Mouse (Mus musculus): ENCODE results near the gene Echdc3.
A peak's percentile ranks its signal among the peaks of the same experiment; 100 is the strongest.

Echdc3 gene

DNA sequence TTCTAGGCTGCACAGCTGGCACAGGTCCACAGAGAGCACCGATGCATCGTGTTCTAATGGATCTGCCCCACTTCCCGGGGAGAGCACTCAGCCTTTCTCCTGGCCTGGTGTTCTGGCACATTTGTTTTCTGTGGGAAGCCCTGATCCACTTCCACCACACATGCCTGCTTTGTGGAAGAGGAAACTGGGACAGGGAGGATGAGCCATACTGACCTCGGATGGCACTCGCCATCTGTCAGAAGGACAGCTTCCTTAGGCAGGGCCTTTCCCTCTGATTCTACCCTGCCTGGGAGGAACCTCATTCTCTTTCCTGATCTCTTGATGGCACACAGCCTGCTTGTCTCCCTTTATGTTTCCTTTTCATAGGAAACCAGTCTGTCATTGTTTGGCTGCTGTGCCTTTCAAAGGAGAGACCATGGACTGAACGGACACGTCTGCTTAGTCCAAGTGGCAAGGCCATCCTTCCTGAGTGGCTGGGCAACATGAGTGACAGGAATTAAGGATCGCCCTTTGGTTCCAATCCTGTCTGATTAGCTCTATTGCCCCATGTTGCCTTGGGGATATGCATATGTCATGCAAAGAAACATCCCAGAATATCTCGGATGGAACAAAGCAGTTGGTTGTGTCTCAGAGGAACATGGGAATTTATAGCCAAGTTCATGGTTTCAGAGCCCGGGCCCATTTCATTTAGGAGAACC is 13.7 kb upstream of the Echdc3 start:
- DNase-seq (ENCODE audit: low read depth, low spot score) = no peak

DNA sequence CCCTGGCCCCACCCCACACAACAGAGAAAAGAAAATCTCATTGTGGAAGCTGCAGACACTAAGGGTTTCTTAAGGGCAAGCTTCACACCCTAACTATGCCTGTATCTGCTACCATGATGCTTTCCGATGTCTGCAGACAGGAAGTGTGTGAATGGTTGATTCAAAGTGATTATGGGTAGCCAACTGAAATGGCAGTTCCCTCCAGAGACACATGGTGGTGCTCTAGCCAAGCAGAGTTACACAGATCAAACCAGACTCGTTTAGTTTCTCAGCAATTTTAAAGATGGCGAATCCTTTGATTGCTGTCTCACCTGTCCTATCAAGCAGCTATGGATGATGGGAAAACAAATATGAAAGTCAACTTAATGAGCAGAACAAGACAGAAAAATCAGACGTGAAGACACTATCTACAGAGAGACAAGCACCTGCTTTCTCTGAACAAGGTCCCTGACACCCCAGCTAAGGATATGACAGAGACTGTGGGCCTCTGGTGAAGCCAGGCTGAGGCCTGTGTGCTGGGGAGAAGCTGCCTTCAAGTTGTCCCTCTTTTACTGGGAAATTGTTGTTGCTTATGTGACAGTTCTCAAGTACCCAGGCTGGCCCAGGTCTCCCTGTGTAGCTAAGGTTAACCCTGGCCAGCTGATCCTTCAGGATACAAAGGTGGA is 7.4 kb upstream of the Echdc3 start:
- peak; percentile 81 for DNase-seq (ENCODE audit: low read depth, low spot score)

DNA sequence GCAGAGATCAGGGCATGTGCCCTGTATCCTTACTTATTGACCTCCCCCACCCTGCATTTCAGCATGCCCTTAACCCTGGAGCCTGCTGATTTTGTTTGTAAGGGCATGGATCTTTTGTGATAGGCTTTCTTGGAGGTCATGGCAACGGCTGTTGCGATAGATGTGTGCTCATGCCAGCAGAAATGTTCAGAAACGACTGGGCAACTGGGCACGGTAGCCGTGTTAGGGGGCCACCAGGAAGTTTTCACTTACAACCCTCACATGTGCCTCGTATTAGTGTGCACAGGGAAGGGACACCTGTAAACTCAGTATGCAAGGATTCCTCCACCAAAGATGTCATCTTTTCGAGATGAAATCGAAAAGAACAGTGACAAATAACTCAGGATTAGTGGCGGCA is 508 bp downstream of the Echdc3 start:
- DNase-seq (ENCODE audit: low read depth, low spot score) = no peak

DNA sequence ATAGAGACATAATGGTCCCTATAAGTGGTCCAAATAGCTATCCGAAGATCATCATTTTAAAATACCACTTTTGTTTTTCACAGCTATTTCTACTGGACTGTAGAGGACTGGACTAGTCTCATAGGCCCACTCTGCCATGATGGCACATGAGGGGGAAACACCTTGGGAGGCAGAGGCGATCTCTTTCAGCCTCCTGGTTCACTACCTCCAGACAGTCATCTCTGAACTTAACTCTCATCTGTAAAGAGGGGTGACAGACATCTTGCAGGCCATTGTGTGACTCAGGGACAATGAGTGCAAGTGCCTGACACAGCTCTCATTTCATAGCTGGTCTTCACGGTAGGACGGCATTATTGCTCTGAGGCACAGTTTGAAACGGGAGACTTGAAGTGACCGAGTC is 2.0 kb downstream of the Echdc3 start:
- no peak for DNase-seq (ENCODE audit: low read depth, low spot score)

DNA sequence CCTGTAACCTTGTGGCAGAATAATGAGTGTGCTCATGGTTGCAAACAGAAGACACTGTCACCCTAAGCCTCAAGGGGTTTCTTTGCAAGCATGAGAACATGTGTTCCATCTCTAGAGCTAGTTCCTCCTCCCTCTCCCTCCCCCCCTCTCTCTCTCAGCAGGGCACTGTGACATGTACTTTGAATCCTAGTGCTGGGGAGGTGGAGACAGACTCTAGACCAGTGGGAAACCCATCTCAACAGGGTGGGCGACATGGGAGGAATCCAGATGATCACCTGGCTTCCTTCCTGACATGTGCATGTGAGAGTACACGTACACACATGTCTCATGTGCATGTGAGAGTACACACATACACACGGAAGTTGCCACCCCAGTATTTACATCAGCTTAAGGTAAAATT is 3.1 kb downstream of the Echdc3 start:
- no peak for DNase-seq (ENCODE audit: low read depth, low spot score)

DNA sequence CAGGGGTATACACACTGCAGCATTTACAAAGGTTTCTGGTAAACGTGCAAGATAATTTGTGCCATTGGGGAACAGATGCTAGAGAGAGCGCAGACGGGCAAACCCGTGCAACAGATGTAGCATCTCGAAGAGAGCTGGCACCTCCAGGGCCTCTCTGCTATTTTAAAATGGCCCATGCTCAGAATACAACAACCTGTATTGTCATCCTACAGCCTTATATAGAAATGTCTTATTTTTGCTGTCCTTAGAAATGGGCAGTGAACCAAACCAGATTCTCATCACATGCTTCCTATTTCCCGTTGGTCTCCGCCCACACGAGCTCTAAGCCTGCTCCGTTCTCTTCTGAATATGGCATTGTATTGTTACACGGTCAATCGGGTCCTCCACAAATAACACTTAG is 3.7 kb downstream of the Echdc3 start:
- DNase-seq (ENCODE audit: low read depth, low spot score) = no peak

DNA sequence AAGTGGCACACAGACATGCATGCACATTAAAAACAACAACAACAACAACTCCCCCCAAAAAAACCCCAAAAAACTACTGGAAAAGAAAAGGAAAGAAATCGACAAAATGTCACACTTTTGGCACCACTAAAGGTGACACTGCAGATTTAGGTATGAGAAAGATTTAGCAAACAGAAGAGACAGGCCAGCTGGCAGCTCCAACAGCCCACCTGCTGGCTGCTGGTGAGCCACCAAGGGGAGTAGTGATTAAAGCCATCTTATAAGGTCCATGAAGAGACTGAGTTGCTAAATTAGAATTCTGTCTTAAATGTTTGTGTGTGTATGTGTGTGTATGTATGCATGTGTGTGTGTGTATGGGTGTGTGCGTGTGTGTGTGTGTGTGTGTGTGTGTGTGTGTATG is 5.1 kb downstream of the Echdc3 start:
- no peak for DNase-seq (ENCODE audit: low read depth, low spot score)

DNA sequence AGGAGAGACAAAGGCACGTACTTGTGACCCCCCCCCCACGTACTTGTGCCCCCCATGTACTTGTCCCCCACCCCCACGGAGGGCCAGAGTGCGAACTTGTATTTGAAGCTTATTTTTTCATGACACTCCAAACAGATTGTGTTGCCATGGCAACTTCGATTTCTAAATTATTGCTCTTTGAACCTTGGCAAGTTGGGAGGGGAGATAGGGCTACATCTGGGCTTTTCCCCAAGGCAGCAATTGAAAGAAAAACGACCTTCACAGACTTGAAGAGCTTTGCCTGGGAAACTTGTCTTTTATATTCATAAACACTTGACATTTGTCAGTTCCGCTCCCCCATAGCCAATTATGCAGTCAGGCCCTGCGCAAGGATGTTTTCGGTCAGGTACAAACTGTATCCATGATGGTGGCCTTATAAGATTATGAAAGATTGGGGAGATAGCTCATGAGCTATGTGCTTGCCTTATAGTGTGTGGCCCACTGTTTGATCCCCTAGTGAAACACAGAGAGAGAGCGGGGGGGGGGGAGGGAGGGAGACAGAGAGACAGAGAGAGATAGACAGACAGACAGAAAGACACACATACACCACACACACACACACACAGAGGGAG is 16.4 kb downstream of the Echdc3 start:
- no peak for DNase-seq (ENCODE audit: low read depth, low spot score)

DNA sequence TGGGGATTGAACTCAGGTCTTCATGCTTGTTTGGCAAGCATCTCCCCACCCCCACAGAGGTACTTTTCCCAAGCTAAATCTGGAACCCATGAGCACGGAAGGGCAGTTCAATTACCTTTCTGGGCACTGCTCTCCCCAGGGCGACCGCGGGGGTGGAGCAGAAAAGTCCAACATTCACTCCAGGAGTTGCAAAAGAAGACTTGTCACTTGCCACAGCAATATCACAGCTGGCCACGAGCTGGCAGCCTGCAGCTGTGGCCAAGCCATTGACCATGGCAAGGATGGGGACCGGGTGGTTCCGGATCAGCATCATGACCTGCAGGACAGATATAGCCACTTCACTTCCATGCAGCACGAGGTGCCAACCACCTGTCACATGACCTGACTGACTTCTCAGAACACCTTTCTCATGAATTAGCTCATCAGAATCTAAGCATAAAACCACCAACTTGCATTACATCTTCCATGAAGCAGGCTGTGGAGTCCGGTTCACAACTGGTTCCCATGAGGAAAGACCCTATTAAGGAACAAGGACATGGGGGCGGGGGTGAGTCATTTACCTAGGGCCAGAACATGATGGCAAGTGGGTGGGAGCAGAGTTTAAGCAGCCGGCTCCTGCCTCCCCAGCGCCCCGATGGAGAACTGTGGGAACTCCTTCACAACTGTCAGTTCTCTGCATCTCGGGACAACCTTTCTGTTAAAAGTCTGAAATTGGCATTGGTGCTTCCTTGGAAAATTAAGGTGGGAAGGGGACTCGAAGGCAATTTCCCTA is 17.2 kb downstream of the Echdc3 start:
- DNase-seq (ENCODE audit: low read depth, low spot score) = no peak

DNA sequence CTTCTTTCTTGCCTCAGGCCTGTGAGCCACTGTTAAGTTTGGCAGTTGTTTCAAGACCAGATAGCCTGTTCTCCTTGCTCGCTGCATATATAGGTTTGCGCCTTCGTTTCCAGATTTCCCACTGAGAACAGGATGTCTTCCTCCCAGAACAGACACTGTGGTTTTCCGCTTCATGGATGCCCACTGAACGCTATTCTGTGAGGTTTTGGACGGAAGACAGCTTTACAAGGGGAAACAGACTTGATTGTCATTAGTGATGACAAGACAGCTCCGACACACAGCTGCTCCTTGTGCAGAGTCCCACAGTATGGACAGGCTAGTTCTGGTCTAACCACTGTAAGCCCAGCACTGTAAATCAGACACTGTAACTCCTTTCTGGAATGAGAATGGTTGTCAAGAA is 18.3 kb downstream of the Echdc3 start:
- DNase-seq (ENCODE audit: low read depth, low spot score) = no peak

DNA sequence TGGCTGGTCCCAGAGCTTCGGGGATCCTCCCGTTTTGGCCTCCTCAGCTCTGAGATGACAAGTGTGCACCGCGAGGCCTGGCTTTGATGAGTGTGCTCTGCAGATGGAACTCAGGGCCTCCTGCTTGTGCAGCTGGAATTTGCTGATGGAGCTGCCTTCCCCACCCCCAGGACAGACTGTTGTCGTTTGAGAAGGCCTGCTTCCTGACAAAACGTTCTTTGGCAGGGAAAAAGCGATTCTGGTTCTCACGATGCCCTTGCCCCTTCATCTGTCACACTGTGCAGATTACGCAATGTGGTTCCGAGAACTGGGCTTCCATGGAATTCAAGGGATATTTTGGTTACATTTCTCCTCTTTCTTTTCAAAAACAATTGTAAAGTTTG is 19.3 kb downstream of the Echdc3 start:
- DNase-seq (ENCODE audit: low read depth, low spot score) = no peak

DNA sequence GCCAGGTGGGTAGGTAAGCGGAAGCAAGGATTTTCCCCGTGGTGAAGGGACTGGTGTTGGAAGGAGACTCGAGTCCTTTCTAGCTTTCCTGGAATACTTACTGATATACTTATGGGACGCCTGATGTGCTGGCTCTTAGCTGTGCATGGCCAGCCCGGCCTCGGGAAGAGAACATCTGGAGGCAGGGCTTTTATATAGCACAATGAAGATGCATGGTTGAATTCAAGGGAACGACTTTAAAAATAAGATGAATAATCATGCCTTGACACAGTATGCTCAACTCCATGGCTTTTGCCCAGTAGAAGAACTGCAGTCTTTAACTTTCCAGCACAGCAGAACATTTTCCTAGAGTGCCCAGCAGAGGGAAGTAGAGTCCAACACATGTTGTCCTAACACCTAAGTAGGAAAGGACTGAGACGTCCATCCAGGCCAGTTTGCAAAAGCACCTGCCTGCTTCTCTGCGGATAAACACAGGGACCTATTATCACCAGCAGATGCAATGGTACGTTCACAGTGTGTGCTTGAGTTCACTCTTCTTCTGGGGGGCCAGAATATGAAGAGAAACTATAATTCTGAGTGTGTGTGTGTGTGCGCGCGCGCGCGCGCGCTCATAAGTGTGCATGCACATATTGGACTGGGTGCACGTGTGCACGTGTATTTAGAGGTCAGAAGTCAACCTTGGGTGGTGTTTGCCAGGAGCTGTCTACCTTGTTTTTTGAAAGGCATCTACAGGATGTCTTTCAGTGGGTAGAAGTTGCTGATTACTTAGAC is 19.8 kb downstream of the Echdc3 start:
- peak; percentile 75 for DNase-seq (ENCODE audit: low read depth, low spot score)

DNA sequence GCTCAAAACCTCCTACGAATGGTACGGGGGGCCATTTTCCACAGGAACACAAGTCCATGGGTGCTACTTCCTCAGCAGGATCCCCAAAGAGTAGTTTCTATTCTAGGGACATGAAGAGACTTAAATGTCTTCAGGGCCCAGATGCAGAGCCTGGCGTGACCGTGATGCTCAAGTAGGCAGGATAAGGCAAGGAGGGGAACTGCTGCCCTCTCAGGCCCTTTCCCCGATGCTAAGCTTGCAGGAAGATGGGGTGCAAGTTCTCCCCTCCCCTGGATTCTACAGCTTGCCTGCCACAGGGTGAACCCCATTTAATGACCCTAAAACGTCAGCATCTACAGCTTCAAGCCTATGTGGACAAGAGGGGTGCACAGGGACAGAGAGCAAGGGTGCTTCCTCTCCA is 22.8 kb downstream of the Echdc3 start:
- no peak for DNase-seq (ENCODE audit: low read depth, low spot score)

DNA sequence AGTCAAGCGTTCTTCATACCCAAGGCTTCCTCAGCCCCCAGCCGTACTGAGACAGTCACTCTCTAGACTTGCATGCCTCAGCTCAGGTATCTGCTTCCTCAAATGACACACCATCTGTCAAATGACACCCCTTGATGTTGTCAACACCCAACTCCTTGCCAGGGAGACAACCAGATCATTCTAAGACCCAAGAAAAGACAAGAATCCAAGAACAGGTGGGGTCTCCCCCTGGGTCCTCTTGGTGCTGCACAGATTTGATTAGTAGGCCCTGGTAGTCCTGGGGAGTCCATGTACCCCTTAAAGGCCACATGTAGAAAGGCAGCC is 23.2 kb downstream of the Echdc3 start:
- DNase-seq (ENCODE audit: low read depth, low spot score) = no peak

DNA sequence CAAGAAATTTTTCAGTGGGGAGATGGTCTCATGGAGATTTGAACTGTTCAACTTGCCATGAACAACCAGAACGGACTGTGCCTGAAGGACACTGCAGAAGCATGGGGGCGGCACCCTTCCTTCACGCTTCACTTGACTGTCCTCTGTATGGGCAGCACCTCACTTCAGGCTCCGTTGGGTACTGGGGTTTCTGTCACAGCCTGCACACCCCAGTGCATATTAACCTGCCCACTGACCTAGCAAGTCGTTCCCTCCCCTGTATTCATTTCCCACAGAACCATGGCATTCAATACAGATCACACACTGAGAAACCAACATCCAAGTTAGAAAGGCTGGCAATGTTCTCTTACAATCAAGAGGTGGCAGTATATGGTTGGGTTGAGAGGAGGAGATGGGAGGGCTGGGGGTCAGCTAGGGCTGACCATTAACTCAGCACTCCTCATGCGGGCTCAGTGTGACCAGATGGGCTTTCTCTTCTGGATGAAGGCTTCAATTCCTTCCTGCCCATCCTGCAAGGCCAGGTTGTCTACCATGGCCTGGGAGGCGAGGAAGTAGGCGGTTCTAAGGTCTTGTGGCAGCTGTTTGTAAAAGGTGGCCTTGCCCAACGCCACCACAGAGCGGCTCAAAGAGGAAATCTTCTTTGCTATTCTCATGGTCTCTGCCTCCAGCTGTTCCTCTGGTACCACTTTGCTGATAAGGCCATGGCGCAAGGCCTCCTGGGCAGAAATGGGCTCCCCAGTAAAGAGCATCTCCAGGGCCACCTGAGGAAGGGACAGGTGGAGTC is 23.8 kb downstream of the Echdc3 start:
- DNase-seq (ENCODE audit: low read depth, low spot score) = no peak

DNA sequence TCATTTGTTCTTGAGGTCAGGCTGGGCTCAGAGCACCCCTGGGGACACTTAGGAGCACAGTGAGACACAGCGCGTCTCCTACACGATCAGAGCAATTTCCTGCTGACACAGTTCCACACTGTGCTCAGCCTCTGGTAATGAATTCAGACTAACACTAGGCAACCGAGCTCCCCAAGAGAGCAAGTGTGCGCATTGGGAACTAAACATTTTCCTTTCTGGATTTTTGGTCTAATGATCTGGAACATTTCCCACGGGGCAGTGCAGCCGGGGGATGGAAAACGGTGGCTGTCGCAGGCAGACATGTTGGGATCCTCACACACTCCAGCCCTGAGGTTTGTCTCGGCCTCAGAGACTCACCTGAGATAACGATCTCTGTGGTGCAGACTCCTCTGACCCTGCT is 25.4 kb downstream of the Echdc3 start:
- DNase-seq (ENCODE audit: low read depth, low spot score) = no peak

DNA sequence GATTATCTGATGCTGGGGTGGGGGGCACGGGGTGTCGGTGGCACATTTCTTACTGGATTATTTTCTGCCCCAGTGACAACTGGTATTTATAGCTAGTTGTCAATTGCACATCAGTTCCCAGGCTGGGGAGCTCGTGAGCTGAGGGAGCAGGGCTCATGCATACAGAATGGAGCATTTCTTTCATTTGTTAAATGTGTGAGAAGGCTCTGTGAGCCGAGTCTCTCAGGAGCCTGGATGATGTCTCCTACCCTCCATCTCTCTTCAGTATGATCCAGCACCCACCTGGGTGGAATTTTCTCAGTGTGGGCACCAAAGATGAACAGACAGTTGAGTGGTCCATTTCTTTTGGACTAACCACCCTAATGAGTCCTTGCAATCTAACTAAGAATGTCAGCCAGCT is 25.9 kb downstream of the Echdc3 start:
- DNase-seq (ENCODE audit: low read depth, low spot score) = no peak

DNA sequence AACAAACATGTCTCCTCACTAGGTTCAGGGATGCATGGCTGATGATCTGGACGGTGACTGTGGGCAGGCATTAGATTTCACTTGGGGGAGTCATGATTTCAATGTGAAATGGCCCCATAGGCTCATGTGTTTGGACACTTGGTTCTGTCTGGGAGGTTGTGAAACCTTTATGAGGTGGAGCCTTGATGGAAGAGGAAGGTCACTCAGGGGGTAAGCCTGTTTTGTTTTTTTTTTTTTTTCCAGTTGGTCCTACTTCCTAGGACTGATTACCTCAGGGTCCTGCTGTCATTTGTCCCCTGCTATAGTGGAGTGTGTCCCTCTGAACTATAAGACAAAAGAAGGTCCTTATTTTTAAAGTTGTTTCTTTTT is 33.1 kb downstream of the Echdc3 start:
- no peak for DNase-seq (ENCODE audit: low read depth, low spot score)

DNA sequence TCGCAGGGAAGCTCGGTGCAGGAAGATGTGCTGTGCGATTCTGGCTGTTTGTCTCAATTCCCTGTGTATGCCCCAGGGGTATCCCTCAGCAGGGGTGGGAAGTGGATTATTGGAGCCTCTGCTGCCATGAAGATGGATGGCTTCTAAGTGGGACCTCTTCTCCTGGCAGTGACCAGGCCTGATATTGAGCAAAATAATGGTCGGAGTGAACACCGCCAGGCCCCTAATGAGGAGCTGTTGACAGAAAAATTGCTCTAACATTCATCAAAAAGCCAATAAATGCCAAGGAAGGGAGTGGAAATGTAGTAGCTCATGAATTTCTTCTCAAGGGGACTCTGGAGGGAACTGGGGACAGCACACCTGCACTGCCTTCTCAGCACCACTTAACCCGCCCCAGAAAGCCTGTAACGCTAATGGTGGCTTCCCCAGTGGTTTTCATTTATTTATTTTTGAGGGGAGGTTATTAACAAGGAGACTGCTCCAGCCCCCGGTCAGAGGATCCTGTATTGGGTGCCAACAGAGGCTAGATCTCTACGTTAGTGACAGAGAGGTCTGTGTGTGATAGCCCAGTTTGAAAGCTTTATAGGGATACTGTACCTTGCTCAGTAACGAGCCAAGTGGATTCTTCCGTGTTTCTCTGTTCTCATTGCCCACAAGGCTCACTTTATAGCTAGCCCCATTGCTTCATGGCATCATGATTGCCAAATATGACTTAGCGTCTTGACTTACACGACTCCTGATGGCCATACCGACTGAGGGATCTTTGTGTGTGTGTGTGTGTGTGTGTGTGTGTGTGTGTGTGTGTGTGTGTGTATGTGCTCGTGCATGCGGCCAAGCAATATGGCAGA is 33.7 kb downstream of the Echdc3 start:
- DNase-seq (ENCODE audit: low read depth, low spot score) = no peak

DNA sequence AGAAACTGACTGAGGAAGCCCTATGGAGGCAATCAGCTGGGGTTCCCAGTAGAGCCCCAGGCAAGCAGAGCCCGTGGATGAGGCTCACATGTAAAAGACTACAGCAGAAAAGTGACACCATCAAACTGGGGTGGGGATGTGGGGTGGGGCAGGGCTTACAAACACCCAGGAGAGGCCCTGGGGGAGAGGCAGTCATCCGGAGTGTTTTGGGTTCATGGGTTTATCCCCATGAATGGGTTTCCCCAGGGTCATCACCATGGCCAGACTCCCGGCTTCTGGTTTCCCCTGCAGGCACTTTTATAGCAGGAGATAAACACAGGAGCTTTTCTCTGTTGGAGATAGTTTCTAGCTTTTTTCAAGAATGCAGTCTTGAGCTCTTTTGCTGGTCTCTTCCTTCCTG is 39.8 kb downstream of the Echdc3 start:
- no peak for DNase-seq (ENCODE audit: low read depth, low spot score)
